Mouse (Mus musculus) induced T-regulatory cell, adult 2 months (primary cell): ENCODE results near the gene Fam168b.

Experiments
- DNase-seq: peaks from one replicate; pipeline ENCODE4 v3.0.0-alpha.2; 2012; ENCODE audit warnings: low read depth

Gene Fam168b

DNA sequence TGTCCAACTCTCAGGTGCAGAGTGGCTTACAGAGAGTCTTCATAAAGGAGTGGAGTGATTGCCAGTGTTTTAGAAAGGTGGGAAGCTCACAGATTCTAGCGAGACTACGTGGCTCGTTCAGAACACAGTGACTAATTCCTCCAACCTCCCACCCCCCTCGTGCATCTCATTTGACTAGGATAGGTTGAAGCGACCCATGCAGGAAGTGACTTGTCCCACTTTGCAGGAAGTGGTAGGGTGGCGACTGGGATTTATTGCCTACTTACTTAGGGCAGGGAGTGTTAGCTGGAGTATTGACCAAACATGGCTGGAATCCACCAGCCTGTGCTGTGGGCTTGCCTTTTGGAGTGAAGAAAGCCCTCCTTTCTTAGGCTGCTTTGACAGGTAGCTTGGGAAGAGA is 8.7 kb upstream of the Fam168b start:
- peak; percentile 81 for DNase-seq

DNA sequence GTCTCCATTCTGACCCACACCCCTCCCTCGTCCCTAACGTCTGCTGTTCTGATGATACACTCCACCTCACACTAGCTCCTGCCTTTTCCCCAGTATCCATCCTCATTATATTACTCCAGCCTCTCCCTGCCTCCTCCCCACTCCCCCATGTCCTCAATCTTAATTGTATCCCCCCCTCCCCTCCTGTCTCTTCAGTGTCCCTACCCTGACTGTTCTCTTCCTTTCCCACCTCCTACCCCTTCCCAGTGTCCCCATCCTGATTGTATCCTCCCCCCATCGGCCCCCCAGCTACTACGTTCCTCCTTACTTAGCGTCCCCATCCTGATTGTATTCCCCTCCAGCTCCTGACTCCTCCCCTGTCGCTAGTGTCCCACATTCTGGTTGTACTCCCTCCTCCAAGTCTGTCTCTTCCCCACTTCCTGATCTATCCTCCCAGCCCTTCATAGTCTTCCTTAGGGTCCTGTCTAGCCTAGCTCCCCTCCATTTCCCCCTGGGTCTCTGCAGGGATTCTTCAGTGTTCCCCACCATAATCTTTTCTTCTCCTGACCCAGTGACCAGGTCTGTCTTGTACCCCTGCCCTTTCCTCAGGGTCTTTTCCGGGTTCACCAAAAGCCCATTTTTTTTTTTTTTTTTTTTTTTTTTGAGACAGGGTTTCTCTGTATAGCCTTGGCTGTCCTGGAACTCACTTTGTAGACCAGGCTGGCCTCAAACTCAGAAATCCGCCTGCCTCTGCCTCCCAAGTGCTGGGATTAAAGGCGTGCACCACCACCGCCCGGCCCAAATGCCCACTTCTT is 7.7 kb upstream of the Fam168b start:
- DNase-seq: peak; percentile 49

DNA sequence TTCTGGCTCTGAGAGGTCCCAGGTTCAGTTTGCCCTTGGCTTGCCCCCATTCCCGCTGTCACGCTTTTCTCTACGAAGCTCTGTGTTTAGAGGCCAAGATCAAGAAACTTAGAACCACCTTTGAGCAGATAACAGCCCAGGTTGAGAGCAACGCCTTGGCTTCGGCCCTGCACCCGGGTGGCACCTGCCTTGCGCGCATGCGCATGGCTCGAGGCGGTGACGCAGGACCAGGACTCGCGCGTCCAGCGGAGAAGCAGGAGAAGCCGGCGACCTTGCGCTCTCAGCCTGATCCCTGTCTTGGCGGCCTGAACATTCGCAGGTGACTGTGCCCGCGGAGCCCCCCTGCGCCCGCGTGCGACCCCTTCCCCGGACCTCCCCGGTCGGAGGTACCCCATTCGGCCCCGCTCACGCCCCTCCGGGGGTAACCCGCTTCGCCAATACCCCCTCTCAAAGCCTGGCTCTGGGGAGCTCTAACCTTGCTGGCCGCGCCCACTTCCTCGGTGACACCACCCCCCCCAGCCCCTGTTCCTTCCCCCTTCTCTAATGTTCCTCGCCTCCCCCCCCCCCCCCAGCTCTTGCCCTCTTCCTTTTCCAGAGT is 7.0 kb upstream of the Fam168b start, which contains the start of gene Plekhb2:
TSS of gene Plekhb2 (plus strand) at position 232 of the 598 bp plus-strand sequence.
- peak; percentile 94 for DNase-seq

DNA sequence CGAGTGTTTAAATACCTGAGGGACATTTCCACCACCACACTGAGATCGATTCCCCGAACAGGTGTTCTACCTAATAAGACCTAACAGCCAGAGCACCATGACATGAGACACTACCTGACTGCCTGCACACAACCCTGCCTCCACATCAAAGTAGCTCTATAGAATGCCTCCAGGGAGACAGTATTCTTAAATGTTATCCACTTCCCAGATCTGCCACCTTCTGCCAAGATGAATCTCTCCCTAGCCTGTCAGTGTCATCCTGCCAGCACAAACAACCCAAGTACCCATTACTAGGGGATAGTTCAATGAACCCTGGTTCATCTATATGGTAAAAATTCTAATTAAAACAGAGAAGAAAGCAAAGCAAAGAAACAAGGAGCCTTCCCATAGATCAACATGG is 4.2 kb upstream of the Fam168b start:
- no peak for DNase-seq

DNA sequence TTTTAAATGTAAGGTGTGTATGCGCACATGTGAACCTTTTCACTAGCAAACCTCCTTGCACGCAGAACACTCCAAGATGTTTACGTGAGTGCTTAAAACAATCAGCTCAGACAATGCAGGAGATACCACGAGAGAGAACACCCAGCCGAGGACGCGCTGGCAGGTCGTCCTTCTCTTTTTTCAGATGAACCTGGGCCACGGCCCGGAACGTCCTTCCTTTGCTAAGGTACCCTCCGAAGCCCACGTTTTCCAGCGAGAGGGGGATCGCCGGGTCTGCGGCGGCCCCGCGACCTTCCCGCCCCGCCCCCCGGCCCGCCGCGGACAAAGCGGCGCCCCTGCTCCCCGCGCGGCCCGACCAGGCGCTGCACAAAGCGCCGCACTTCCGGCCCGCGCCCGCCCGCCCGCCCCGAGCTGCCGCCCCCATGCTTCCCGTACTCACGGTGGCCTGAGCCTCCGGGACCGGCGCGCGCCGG is 440 bp downstream of the Fam168b start:
- peak; percentile 79 for DNase-seq

DNA sequence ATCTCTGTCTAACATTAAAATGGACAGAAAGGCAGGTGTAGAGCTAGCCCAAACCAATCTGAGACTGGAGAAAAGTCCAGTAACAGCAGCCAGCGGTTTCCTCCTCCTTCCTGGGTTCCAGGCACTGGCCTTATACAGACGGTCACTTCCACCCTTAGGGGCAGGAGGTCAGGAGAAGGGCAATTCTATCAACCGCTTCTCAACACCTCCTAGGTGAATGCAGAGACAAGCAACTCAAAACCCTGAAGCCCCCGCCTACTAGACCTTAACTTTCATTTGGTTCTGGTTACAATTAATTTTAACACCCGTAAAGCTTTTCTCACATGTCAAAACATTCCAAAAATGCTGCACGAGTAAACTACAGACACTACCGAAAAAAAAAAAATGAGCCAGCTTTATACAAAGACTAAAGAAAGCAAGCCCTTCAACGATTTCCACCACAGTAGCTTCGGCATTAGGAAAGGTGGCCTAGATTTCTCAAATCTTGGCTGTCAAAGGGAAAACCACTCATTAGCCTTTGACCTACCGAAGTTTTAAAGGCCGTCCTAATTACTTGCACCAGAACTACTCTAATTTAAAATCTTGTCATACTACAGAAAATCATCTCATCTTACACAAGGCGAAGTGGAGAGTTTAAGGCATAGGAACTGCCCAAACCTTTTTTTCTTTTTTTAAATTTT is 1.0 kb downstream of the Fam168b start:
- peak; percentile 32 for DNase-seq

DNA sequence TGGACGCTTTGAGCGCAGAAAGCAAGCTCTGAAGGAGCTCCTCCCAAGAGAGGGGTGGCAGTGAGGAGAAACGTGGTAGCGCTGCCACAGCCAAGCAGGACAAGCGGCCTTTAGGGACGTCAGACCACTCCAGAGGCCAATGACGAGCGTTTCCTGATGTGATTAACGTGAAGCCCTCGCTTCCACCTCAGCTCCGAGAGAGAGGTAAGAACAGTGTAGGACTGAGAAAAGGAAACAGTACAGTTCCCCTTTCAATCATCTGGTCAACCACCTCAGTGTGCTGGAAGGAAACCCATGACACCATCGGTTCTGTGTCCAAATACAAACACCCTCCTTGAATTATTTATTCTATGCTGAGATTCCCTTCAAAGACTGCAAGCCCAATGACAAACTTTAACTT is 3.6 kb downstream of the Fam168b start:
- DNase-seq: no peak

DNA sequence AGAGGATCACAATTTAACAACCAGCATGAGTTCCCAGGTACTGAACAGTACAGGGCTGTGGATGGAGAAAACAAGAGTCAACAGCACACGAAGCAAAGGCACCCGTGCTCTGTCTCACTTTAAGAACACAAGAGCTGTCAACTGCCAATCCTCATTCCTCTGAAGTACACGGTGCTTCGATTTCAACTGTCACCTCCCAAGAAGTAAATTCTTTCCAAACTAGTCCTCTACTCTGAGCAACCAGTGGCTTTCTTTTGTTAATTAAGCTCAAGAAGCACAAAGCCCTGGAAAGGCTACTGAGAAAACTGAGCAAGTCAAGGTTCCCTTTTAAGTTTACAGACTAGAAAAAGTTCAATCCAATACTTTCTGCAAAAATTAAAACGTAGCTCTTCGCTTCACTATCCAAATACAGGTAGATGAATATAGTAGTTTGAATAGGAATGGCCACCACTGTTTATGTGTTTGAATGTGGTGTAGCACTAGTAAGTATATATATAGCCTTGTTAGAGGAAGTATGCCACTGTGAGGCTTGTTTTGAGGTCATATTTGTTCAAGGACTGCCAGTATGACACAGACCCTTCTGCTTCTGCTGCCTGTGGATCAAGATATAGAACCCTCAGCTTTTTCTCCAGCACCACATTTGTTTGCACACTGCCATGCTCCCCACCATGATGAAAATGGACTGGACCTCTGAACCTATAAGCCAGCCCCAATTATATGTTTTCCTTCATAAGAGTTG is 4.7 kb downstream of the Fam168b start:
- no peak for DNase-seq

DNA sequence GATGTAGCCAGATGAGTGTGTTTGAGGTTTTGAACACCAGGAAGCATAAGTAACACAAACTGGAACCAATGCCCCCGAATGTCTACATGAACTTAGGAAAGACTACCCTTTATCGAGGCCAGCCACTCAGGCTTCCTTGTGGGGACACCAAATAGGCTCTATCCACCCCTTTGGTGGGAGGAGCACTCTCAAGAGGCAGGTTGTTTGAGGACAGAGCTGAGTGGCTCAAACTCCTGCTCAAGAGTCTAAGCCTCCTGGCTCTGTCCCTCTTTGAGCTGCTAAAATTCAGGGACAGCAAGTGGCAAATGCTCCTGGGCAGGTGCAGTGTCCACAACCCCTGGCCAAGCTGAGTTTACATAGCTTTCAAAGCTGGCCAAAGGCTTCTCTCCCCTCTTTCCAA is 8.0 kb downstream of the Fam168b start:
- no peak for DNase-seq

DNA sequence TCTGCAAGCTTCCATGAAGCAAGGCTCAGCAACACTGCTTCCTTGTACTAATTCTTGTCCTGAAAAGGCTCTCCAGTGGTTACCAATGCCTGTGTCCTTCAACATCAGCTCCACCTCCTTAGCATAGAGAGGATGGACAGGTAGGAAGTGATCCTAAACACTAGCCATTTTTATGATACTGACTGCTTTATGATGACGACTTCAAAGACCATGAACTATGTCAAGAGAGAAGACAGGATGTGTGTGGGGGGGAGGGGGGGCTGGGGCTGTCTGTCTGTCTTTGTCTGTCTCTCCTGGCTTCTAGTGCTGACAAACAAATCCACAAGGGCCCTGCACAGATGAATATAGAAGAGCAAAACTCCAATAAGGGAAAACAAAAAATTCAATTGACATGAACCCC is 11.5 kb downstream of the Fam168b start:
- DNase-seq: peak; percentile 58

DNA sequence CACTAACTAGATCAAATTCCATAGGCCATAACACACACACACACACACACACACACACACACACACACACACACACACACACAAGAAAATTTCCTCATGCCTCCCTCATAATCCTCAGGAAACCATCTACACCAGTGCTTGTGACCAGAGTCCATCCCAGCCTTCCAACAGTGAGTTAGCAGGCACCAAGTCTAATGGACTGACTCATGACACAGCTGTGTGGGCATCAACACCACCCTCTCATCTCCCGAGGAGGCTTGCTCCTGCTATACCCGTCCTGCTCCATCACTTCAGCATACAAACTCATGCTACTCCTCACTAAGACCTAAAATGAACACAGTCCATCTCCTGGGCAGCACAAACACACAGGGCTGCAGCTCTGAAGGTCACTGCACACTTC is 11.9 kb downstream of the Fam168b start:
- no peak for DNase-seq

DNA sequence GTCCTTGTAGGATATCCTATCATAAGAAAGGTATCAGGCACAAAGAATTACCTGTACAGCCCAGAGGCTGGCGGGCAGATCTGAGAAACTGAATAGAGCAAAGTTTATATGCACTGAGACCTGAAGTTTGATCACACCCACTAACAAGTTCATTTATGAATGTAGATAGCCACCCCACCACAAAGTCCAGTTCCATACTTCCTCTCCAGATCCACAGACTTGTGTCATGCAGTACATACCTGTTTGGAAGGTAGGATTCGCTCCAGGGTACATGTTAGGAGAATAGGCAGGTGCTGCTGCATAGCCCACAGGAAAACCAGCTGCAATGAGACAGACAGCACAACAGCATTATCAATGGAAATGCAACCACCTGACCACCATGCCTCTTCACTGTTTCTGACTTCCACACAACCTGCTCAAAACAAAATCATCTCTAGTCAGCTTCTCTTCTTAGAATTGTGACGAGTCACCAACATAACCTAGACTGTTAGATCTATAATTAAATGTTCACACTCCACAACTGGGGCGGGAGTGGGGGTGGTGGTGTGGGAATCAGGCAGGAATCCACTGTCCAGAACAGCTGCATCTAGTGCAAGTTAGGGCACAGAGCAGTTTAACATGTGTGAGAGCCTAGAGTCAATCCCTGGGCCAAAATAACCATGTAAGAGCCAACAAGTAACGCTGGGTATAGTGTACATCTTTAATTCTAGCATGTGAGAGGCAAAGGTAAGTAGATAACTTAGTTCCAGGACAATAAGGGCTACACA is 14.2 kb downstream of the Fam168b start:
- DNase-seq: no peak

DNA sequence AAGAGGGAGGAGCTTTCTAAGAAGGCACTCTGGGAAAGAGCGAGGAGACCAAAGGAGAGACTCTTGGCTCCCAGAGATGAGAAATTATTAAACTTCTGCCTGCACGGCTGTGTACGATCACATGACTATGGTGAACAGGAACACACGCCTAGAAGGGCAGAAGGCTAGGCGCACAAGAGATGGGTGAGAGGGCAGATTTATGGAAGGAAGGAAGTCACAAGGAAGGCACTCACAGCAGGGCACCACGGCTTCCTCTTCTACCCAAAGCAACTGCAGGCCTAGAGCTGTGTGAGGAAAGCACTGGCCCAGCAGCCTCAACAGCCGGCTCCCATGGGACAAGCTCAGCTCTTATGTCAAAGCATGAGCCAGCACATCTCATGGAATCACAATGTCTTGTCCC is 15.0 kb downstream of the Fam168b start:
- DNase-seq: no peak

DNA sequence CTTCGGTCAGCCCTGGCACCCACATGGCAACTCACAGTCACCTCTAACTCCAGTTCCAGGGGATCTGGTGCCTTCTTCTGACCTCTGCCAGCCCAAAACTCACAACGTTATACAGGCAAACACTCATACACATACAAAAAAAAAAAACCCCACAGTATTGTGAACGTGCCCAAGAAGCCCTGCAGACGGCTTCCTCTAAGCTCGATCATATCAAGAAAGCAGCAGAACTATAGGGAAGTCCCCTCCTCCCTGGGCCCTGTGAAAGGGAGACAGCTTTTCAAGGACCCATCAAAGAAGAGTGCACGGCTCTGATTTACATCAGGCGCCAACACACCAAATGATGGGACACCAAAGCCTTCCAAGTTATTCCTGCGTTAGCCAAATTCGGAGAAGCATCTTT is 17.0 kb downstream of the Fam168b start:
- DNase-seq: peak; percentile 62

DNA sequence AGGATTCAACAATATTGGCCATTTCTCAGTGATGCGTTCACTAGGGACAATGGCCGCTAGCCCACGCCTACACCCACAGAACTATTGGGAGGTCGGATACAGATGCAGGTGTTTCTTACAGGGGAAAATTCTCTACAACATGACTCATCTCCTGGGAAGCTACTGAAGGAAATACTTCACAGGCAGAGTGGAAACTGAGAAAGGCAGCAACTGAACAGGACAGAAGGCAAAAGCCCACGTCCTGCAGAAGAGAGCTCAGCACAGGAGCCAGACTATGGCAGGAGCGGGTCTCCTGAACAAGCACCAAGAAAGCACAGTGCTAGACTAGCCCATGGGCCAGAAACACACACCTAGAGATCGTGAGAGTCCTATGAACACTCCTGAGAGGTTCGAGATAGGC is 18.7 kb downstream of the Fam168b start:
- DNase-seq: no peak

DNA sequence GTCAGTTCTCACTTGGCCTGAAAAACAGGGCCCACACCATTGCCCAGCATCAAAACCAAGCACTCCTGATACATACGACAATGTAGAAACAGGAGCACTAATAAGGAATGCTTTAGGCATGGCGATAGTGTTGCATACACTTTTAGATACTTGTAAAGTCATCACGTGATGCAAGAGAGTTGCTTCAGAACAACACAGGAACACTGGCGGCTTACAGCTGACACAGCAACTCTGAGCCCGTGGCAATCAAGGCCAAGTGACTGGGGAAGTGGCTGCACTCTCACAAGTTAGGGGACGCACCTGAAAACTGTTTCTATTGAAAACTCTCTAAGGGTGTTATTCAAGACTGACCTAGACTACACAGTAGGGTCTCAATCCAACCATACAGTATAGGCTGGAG is 19.5 kb downstream of the Fam168b start:
- no peak for DNase-seq

DNA sequence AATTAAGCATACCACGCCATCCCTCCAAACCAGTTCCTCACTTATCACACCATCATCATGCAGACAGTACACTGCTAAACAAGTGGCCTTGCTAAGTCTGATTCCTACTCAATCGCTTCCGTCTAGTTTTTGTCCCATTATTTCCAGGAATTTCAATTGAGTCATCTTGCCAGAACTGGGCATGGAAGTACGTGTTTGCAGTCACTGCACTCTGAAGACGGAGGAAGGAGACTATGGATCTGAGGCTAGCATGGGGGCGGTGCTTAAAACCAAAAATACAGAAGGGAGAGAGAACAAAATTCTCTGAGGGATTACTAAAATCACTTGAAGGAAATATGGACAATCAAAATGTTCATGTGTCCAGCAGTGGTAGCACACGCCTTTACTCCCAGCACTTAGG is 20.1 kb downstream of the Fam168b start:
- no peak for DNase-seq

DNA sequence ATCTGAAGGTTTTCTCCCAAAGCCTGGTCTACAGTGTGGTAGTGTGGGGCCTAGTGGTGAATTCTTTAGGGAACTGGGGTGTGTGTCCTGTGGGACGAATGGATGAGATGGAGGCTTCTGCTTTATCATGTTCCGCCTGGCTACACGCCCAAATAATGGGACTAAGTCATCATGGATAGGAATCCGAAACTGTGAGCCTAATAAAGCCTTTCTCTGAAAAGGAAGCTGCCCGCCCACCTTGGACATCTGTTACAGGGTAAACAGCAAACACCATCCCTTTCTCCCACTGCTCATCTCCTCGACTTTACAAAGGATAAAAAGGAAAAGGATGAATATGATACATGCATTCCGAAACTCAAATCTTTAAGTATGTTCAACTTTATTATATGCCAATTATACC is 20.9 kb downstream of the Fam168b start:
- DNase-seq: no peak

DNA sequence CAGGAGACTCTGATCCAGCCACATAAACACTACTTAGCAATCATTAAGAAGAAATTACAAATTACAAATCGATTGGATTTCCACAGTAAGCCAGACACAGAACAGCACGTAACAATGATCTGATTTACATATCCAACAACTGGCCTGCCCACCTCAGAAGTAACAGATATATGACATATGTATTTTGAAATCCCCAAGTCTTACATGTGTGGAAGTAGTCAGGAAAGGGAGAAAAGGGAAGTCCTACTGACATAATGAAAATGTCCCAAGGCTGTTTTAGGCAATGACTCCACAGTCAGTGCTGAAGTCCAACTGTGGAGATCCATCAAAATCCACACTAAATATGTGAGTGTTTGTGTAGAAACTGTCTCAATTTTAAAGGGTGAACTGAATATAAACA is 21.5 kb downstream of the Fam168b start:
- DNase-seq: no peak

DNA sequence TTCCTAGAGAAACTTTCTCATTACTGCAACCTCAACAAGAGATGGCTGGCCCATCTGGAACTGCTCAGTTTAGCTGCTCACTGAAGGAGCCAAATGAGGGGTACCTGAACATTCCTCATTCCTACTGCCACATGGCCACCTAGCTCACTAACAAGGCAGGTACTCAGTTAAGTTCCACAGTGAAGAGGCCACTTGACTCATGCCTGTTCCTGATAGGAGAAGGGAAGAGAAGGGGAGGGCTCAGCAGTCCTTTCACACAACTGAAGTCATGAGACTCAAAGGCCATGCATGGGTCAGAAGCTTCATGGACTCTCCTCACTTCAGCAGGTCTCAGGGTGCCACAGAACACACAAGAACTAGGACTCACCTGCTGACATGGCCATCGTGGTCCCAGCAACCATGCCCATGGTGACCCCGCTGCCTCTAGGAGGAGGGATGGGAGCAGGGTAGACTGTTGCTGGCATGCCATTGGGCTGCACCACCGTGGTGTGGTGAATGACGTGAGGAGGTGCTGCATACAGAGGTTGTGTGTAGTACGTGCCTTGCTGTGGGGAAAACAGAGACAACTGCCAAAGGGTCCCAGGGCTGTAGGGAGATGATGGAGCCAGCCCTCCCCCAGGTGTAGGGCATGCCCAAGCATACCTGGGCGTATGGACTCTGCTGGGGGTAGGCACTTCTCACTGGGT is 23.5 kb downstream of the Fam168b start:
- no peak for DNase-seq

DNA sequence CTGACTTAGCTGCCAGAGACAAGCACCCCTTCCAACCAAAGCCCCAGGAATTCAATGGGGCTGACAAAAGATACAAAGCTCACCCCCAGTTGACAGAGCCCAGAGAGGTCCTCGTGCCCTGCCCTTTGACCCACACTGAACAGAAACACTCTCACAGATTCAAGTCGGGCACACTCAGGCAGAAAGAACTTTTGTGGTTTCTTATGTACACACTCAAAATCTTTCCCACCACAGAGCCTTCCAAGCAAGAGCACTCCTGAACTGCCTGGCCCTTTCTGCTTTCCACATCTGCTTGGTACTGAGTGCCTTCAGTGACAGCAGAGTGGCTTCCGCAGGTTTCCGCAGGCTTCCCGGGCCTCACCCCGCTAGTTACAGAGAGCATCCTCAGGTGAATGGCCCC is 27.0 kb downstream of the Fam168b start:
- DNase-seq: no peak
